Mouse (Mus musculus) liver, postnatal 0 days (tissue): ENCODE measurements around the gene Kif1b. TPM values are rescaled to one million over a fixed set of nuclear protein-coding genes. Genes with fewer than 3 reads are reported as not detected.

Source experiments
- ATAC-seq: fragments of 200-750 bp; cut with Nextera tagmentation; 2 replicates; pipeline ENCODE4 v1.8.0; 2017; ENCODE audit warnings: mild to moderate bottlenecking, moderate library complexity
- DNase-seq: peaks from one replicate; pipeline ENCODE4 v3.0.0-alpha.2; 2016
- H3K27ac ChIP-seq: fragments of 300-500 bp; sonication (generic); 2 replicates; pipeline ENCODE4 v1.5.1; 2014; ENCODE audit warnings: antibody characterized with exemption, moderate library complexity, mild to moderate bottlenecking, low read depth
- H3K27me3 ChIP-seq: fragments of 300-500 bp; sonication (generic); 2 replicates; pipeline ENCODE4 v1.6.1; 2014; ENCODE audit warnings: low read length, control low read depth, mixed read lengths; ENCODE audit not compliant: insufficient read depth
- H3K36me3 ChIP-seq: fragments of 300-500 bp; sonication (generic); replicated peaks from 2 replicates; pipeline ENCODE4 v1.6.1; 2014; ENCODE audit warnings: mild to moderate bottlenecking, control low read depth, low read length, moderate library complexity, mixed read lengths; ENCODE audit not compliant: insufficient read depth
- H3K4me1 ChIP-seq: fragments of 300-500 bp; sonication (generic); 2 replicates; pipeline ENCODE4 v1.6.1; 2014; ENCODE audit warnings: antibody characterized with exemption, mild to moderate bottlenecking, control low read depth; ENCODE audit not compliant: insufficient read depth
- H3K4me2 ChIP-seq: fragments of 300-500 bp; sonication (generic); 2 replicates; pipeline ENCODE4 v1.6.1; 2014; ENCODE audit warnings: low read depth, mild to moderate bottlenecking, low read length, moderate library complexity, mixed read lengths
- H3K4me3 ChIP-seq: fragments of 300-500 bp; sonication (generic); 2 replicates; pipeline ENCODE4 v1.5.1; 2014; ENCODE audit warnings: low read depth, low read length
- H3K9ac ChIP-seq: fragments of 300-500 bp; sonication (generic); replicated peaks from 2 replicates; pipeline ENCODE4 v1.6.1; 2014; ENCODE audit warnings: mild to moderate bottlenecking, moderate library complexity
- H3K9me3 ChIP-seq: fragments of 300-500 bp; sonication (generic); 2 replicates; pipeline ENCODE4 v1.6.1; 2016; ENCODE audit warnings: mild to moderate bottlenecking, control low read depth, low read length, mixed read lengths
- CTCF ChIP-seq: sonication (generic); IDR thresholded peaks from 2 replicates; pipeline ENCODE4 v1.5.1; 2016; ENCODE audit warnings: antibody characterized with exemption, low read depth
- EP300 ChIP-seq: IDR thresholded peaks from 2 replicates; pipeline ENCODE4 v1.6.1; 2016; ENCODE audit warnings: antibody characterized with exemption, low read depth, mild to moderate bottlenecking
- WGBS: fragments of 180-500 bp; shearing (Covaris S2); extraction: QIAGEN DNeasy Blood & Tissue Kit; methylation state at CpG from one replicate; pipeline ENCODE4 v1.1.7; 2014; ENCODE audit not compliant: insufficient replicate concordance; 5-methylcytosine and 5-hydroxymethylcytosine counted together
- polyA plus RNA-seq: library from polyadenylated mRNA; unstranded; fragments of >200 nt; fragmentation: Nextera tagmentation; extraction: Ambion mirVana; gene quantifications from 2 replicates; pipeline ENCODE4 v1.2.1, GENCODE M21; 2015

Kif1b gene
- polyA plus RNA-seq, 1 experiment from 2014 or later, result 8.9 TPM

GRCm38 (mm10) chr4:149202467-149202866, 105.0 kb downstream of the Kif1b start:
- Histone ChIP-seq H3K4me3 (no peak overlapping the region), H3K9ac (no peak overlapping the region), H3K9me3 (no peaks in the 10 kb centered on the region), H3K4me1 (no peaks in the 10 kb centered on the region), H3K4me2 (no peak overlapping the region), H3K27me3 (no peaks in the 10 kb centered on the region), H3K27ac (no peak overlapping the region), H3K36me3 (peaks cover 28% of the 10 kb centered on the region)
- DNase-seq, result no peak
- WGBS, result 51% methylated on average over 3 of the region's 3 CpGs
- ATAC-seq, result no peak
- no peak for TF ChIP-seq EP300
- no peak for TF ChIP-seq CTCF

DNA sequence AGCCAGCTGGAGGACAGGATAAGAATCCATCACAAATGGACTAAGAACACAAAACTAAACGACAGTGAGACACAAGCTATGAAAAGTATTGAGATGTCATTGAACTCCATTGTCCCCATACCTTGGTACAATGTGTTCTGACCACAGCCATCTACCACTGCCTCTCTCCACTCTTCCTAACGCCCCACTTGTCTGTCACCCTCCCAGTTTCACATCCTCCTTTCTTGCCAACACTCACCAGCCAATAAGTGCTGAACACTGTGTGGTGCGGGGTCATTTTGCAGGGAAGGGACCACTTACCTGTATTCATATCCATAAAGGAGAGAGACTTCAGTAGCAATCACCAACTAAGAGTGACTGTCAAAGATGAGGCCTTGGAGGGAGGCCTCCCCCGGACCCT, 106.4 kb downstream of the Kif1b start:
- DNase-seq, result no peak
- TF ChIP-seq EP300, result no peak
- TF ChIP-seq CTCF, result no peak
- Histone ChIP-seq H3K4me1 (no peaks in the 10 kb centered on the region), H3K27me3 (no peaks in the 10 kb centered on the region), H3K4me3 (no peak overlapping the region), H3K27ac (no peak overlapping the region), H3K4me2 (no peak overlapping the region), H3K9ac (no peak overlapping the region), H3K9me3 (no peaks in the 10 kb centered on the region), H3K36me3 (peaks cover 28% of the 10 kb centered on the region)
- 63% methylated on average over 4 of the region's 4 CpGs for WGBS
- ATAC-seq, result no peak

- H3K9ac ChIP-seq, result no peak overlapping the region
- no peak overlapping the region for H3K4me3 ChIP-seq
- H3K4me1 ChIP-seq, result no peaks in the 10 kb centered on the region
- DNase-seq (no peak), ATAC-seq (no peak)
- no peaks in the 10 kb centered on the region for H3K9me3 ChIP-seq
- WGBS, result 40% methylated on average over 1 of the region's 1 CpGs
- peaks cover 15% of the 10 kb centered on the region; the same call in 1 of the 2 replicates for H3K36me3 ChIP-seq
- H3K27ac ChIP-seq, result no peak overlapping the region
- H3K4me2 ChIP-seq, result no peak overlapping the region
- no peak for TF ChIP-seq CTCF
- TF ChIP-seq EP300, result no peak
- H3K27me3 ChIP-seq, result no peaks in the 10 kb centered on the region
These were observed 110.3 kb downstream of the Kif1b start for GRCm38 (mm10) chr4:149197180-149197579.

GRCm38 (mm10) chr4:149191103-149191502, 116.4 kb downstream of the Kif1b start:
- no peaks in the 10 kb centered on the region for H3K9me3 ChIP-seq
- H3K9ac ChIP-seq, result no peak overlapping the region
- no peak overlapping the region for H3K4me2 ChIP-seq
- no peaks in the 10 kb centered on the region for H3K27me3 ChIP-seq
- H3K36me3 ChIP-seq, result peaks cover 17% of the 10 kb centered on the region
- no peak for TF ChIP-seq CTCF
- no peak for TF ChIP-seq EP300
- WGBS, result 61% methylated on average over 7 of the region's 7 CpGs
- no peaks in the 10 kb centered on the region for H3K4me1 ChIP-seq
- DNase-seq (no peak), ATAC-seq (no peak)
- H3K4me3 ChIP-seq, result no peak overlapping the region
- no peak overlapping the region for H3K27ac ChIP-seq

DNA sequence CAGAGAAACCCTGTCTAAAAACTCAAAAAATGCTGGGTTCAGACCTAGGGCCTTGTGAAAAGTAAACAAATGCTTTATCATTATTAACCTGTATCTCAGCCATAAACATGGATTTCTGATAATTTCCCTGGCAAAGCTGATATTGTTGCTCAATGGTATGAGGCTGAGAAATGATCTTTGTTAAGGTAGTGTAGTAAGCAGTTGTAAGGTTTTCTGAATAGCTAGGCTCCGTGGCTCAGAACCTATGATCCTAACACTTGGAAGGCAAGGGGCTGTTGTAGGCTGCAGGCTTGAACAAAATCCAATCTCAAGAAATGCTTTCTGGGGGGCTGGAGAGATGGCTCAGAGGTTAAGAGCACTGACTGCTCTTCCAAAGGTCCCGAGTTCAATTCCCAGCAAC, 118.9 kb downstream of the Kif1b start:
- WGBS, result 85% methylated on average over 2 of the region's 2 CpGs

DNA sequence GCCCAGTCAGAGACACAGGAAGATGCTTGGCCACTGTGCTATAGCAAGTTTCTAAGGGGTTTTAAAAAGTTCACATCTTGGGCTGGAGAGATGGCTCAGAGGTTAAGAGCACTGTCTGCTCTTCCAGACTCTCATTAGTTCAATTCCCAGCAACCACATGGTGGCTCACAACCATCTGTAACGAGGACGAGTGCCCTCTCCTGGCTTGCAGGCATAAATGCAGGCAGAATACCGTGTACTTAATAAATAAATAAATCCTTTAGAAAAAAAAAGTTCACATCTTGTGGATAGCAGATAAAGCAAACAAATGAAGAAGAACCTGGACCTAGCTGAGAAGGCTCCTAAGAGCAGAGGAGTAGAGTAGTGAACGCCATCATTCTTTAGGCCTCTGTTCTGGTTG, 124.7 kb downstream of the Kif1b start:
- Histone ChIP-seq H3K4me1 (peaks cover 12% of the 10 kb centered on the region), H3K36me3 (peaks cover 47% of the 10 kb centered on the region), H3K4me3 (no peak overlapping the region), H3K27me3 (no peaks in the 10 kb centered on the region), H3K4me2 (no peak overlapping the region), H3K9ac (no peak overlapping the region), H3K27ac (no peak overlapping the region), H3K9me3 (no peaks in the 10 kb centered on the region)
- ATAC-seq (no peak), DNase-seq (no peak)
- 51% methylated on average over 4 of the region's 4 CpGs for WGBS
- no peak for TF ChIP-seq EP300
- TF ChIP-seq CTCF, result peak; percentile 62

More for the DNA sequence above, 118.9 kb downstream of the Kif1b start:
- no peak overlapping the region for H3K27ac ChIP-seq
- H3K27me3 ChIP-seq, result no peaks in the 10 kb centered on the region
- no peak overlapping the region for H3K9ac ChIP-seq
- DNase-seq (no peak), ATAC-seq (no peak)
- H3K36me3 ChIP-seq, result peaks cover 35% of the 10 kb centered on the region
- no peak for TF ChIP-seq EP300
- TF ChIP-seq CTCF, result no peak
- H3K4me2 ChIP-seq, result no peak overlapping the region
- no peaks in the 10 kb centered on the region for H3K4me1 ChIP-seq
- no peaks in the 10 kb centered on the region for H3K9me3 ChIP-seq
- H3K4me3 ChIP-seq, result no peak overlapping the region

DNA sequence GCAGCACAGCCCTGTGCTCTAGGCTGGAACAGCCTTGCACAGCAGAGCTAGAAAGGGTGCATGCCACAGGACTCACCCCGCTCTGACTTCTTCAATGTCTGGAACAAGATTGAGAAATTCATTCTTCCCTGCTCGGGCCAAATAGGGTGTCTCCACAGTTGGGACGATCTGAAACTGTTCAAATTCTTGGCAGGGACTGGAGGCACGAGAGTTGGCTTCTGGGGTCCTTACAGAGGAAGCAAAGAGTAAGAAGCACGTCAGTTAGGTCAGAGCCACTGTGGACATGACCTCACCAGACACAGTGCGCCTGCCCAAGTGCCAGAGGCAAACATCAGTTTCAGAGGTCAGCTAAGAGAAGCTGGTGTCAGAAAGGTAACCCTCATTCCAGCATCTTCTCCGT, 125.3 kb downstream of the Kif1b start:
- Histone ChIP-seq H3K9ac (no peak overlapping the region), H3K9me3 (no peaks in the 10 kb centered on the region), H3K4me2 (no peak overlapping the region), H3K4me1 (peaks cover 12% of the 10 kb centered on the region), H3K4me3 (no peak overlapping the region), H3K27ac (no peak overlapping the region), H3K27me3 (no peaks in the 10 kb centered on the region), H3K36me3 (peaks cover 44% of the 10 kb centered on the region)
- DNase-seq (no peak), ATAC-seq (no peak)
- WGBS, result 67% methylated on average over 7 of the region's 7 CpGs
- TF ChIP-seq EP300 (no peak), CTCF (no peak)
